In genomic region chr1:34988225-34988624, GRCm38 (mm10) we compare ENCODE assay signal across 10 mouse cellular contexts.
DNase-seq lines count a peak whose midpoint lies in the region.
"Had no signal": no experiment of that assay in that cellular context is flagged by ENCODE, and none has a peak within 500 bp of the region (broad histone marks: within the 10 kb centered on the region; RNA-seq: fewer than 3 reads in every experiment).

No protein-coding gene starts in this region.

- DNase-seq in embryo, embryonic 11 days = peak; percentile 8
- DNase-seq in embryo, embryonic 10 days (ENCODE audit: low spot score) = no peak
- DNase-seq in left cerebral cortex, postnatal 4 days = peak; percentile 23
- DNase-seq in left cerebral cortex, postnatal 36 days (ENCODE audit: low spot score in 2 of 2) = no peak
- peak; percentile 21 for DNase-seq in brain, adult 2 months (ENCODE audit: low read depth, low spot score)
- peak; percentile 40 to 56 for DNase-seq in layer of hippocampus, postnatal 10 days (ENCODE audit: low spot score in 2 of 2)
- DNase-seq in yolk sac, embryonic 10.5 days (ENCODE audit: low spot score) = no peak
- no peak for DNase-seq in thymus, postnatal 10 days (ENCODE audit: low spot score in 2 of 2)
- DNase-seq: heart, adult 18-20 months; thymus, postnatal 4 days had no signal

- intact Hi-C loops in left cerebral cortex, postnatal 4 days (cut with DNase I) = no loop called here
- intact Hi-C loops in left cerebral cortex, postnatal 36 days (cut with DNase I) = no loop called here

Comparison
In these comparisons a context has a peak if more than half of its experiments do, and no peak if none do; other contexts are left out.
1. DNase-seq: peak in embryo, embryonic 11 days (single experiment), left cerebral cortex, postnatal 4 days (single experiment), brain, adult 2 months (single experiment) and layer of hippocampus, postnatal 10 days (2 of 2); none in embryo, embryonic 10 days (single experiment), left cerebral cortex, postnatal 36 days (0 of 2), yolk sac, embryonic 10.5 days (single experiment) and thymus, postnatal 10 days (0 of 2).